Mouse (Mus musculus) lung, adult 2 months (tissue): ENCODE measurements at regions not wholly inside any gene's neighbourhood (a gene's known extent, or its start where the extent isn't known, plus 50 kb on each side); places are given as distances from the start of the nearest gene placed in this dataset.

ENCODE experiments used
- CTCF ChIP-seq: fragments of 200-500 bp; IDR thresholded peaks from 2 replicates; pipeline ENCODE4 v1.5.1; 2011; ENCODE audit warnings: mild to moderate bottlenecking, low read length, control low read depth; ENCODE audit not compliant: insufficient read depth
- POLR2A ChIP-seq: fragments of 200-500 bp; IDR thresholded peaks from 2 replicates; pipeline ENCODE4 v1.6.1; 2011; ENCODE audit warnings: low read depth, mild to moderate bottlenecking, control low read depth, low read length, borderline replicate concordance; ENCODE audit errors: extremely low read depth

DNA sequence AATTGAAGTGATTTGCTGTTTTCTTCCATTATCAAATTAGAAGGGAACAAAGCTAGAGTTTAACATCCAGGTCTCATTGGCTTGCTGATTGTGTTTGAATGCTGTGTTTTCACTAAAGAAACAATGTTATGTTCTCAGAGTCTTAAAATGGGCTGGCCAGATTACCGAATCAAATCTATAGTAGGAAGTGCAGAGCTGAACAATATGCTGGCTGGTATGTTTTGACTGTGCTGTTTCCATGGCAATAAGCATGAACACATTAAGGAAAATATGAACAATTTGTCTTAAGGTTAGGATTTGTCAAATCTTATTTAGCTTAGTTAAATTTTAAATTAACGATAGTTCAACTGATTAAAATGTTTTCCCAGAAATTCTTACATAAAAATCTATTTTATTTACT lies 72.8 kb upstream of the Fndc3b start:
- no peak for TF ChIP-seq CTCF
- TF ChIP-seq POLR2A: no peak
